Mouse (Mus musculus) E14TG2a.4 (cell line): Measurements from ENCODE around the gene Asb2.

Experiments
- CTCF ChIP-seq: conservative IDR thresholded peaks from 2 replicates; pipeline ENCODE4 v1.5.1; 2014; ENCODE audit warnings: low read length
- NANOG ChIP-seq: IDR thresholded peaks from 2 replicates; pipeline ENCODE4 v1.6.1; 2014; ENCODE audit warnings: borderline replicate concordance, low read length, mixed read lengths

- TF ChIP-seq CTCF (no peak), NANOG (no peak)
Measured at GRCm38 (mm10) chr12:103380226-103380625, 24.4 kb upstream of the Asb2 start.
